Mouse (Mus musculus) gonadal fat pad, adult 2 months (tissue): Measurements from ENCODE around the gene Ccnl2. TPM values are rescaled to one million over a fixed set of nuclear protein-coding genes. Genes with fewer than 3 reads are reported as not detected.
A peak's percentile ranks its signal among the peaks of the same experiment; 100 is the strongest.

Source experiments
- DNase-seq: peaks from one replicate; pipeline ENCODE4 v3.0.0-alpha.2; 2012; ENCODE audit warnings: low read depth
- polyA plus RNA-seq: library from polyadenylated mRNA; depleted of rRNA; stranded (reverse); fragments of >200 nt; gene quantifications from 2 replicates; pipeline ENCODE4 v1.2.3, GENCODE M21; 2012

Ccnl2 gene
- polyA plus RNA-seq, 1 experiment: 69.3 TPM

- no peak for DNase-seq
Observed at GRCm38 (mm10) chr4:155790021-155790489, 22.2 kb upstream of the Ccnl2 start, which contains the start of gene Ankrd65. Gene Ankrd65, plus strand, starts transcription at chr4:155790439.

- peak; percentile 66 for DNase-seq
Observed at GRCm38 (mm10) chr4:155790650-155791161, 21.6 kb upstream of the Ccnl2 start.

DNA sequence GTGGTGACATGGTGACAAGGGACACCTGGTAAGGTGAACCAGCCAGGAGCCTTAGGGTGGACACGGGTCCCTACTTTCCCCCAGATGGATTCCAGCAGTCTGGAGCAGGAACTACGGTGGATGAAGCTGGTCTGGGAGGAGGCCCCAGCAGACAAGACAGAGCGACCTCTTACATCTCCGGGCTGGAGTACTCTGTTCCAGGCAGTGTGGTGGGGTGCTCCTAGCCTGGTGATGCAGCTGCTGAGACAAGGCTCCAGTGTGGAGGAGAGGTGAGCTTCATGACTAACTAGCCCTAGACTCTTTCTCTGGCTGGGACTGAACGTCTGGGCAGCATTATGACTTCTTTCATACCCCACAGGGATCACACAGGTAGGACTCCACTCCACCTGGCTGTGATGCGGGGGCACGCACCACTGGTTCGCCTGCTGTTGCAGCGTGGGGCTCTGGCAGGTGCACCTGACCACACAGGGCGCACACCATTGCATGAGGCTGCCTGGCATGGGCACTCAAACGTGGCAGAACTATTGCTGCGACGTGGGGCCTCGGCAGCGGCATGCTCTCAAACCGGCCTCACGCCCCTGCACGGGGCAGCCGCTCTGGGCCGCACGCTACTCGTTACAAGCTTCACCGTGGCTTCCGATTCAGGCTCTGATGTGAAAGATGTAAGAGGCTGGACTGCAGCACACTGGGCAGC, 20.9 kb upstream of the Ccnl2 start:
- DNase-seq: no peak

DNA sequence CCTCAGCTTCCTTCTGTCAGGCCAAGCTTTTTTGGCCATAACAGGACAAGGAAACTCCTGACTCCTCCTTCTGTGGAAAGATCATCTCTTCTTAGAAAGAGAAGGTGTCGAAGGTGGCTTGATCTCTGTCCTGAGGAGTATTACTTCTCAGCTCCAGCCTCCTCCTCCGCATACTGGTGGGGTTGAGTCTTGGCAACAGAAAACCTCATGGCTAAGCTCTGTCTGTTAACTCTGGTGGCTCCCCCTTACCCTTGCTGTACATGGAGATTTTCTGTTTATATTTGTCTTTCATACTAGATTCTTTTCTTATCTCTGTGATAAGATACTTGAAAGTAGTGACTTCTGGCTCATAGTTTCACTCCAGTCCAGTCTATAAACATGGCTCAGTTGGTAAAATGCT, 18.6 kb upstream of the Ccnl2 start:
- DNase-seq: no peak

GRCm38 (mm10) chr4:155802075-155802474, 10.2 kb upstream of the Ccnl2 start:
- DNase-seq: no peak

DNA sequence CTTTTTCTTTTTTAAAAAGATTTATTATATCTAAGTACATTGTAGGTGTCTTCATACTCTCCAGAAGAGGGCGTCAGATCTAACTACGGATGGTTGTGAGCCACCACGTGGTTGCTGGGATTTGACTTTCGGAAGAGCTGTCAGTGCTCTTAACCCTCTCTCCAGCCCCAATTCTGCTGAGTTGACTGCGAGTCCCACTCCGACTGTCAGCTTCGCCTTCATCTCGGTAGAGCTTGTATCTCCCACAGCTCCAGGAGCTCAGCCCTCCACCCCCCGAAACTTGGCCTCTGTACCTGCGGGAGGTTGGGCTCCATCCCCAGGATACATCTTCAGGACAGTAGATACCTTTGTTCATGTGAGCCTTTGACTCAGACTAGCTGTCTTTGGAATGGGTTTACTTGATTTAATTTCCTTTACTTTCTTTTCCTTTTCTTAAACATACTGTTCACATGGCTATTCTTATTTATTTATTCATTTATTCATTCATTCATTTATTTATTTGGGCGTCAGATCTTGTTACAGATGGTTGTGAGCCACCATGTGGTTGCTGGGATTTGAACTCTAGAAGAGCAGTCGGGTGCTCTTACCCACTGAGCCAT, 9.4 kb upstream of the Ccnl2 start, which contains the start of gene Mrpl20:
Gene Mrpl20, plus strand, starts transcription at position 138 of the 599 bp plus-strand sequence.
- DNase-seq: no peak

GRCm38 (mm10) chr4:155803340-155804041, 8.8 kb upstream of the Ccnl2 start:
- DNase-seq: no peak

- no peak for DNase-seq
Observed at GRCm38 (mm10) chr4:155807841-155808240, 4.4 kb upstream of the Ccnl2 start.

- no peak for DNase-seq
Observed at GRCm38 (mm10) chr4:155812665-155813181, 434 bp downstream of the Ccnl2 start.

- DNase-seq: no peak
Observed at GRCm38 (mm10) chr4:155817533-155817932, 5.2 kb downstream of the Ccnl2 start.

DNA sequence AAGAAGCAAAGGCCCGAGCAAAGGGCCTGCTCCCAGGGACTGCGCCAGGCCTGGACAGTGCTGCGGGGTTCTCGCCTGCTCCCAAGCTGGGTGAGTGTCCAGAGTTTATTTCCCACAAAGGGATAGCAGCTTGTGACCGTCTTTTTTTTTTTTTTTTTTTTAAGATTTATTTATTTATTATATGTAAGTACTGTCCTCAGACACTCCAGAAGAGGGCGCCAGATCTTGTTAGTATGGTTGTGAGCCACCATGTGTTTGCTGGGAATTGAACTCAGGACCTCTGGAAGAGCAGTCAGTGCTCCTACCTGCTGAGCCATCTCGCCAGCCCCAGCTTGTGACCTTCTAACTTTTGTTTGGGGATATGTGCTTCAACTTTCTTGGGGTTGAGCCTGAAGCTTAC, 8.7 kb downstream of the Ccnl2 start:
- DNase-seq: no peak

- no peak for DNase-seq
Observed at GRCm38 (mm10) chr4:155823443-155823842, 11.2 kb downstream of the Ccnl2 start.

DNA sequence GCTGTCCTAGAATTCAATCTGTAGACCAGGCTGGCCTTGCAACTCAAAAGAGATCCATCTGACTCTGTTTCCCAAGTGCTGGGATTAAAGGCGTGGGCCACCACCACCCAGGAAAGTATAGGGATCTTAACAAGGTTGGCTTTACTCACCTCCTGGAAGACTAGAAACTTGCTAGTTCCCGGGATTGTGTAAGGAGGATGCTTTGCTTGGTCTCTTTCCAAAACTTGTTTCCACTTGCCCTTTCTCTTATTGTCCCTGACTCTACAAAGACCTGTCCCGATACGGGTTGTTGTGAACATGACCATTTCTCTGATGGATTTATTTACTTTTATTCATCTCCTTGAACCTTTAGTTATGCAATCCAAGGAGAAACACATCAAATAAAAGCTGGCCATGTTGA, 17.6 kb downstream of the Ccnl2 start:
- DNase-seq: peak; percentile 97

- no peak for DNase-seq
Observed at GRCm38 (mm10) chr4:155830596-155830995, 18.3 kb downstream of the Ccnl2 start.

GRCm38 (mm10) chr4:155831205-155831766, 19.0 kb downstream of the Ccnl2 start, which contains the start of gene Aurkaip1:
Gene Aurkaip1, plus strand, starts transcription at chr4:155831272.
- peak; percentile 44 for DNase-seq

DNA sequence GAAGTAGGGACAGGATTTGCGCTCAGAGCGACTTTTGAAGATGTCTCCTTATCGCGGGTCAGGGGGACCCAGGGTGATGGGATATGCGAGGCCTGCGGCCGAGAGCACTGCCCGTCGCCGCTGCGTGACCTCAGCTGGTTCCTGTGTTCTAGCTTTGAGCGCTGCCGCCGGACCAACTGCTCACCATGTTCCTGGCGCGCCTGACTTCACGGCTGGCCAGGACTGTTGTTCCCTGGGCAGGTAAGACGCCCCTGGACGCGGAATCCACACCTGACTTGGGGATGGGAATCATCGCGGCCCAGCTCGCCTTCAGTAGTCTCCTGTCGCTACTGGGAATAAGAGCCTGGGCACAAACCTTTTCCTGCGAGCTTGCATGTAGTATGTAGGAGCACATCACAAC, 19.5 kb downstream of the Ccnl2 start:
- no peak for DNase-seq

DNA sequence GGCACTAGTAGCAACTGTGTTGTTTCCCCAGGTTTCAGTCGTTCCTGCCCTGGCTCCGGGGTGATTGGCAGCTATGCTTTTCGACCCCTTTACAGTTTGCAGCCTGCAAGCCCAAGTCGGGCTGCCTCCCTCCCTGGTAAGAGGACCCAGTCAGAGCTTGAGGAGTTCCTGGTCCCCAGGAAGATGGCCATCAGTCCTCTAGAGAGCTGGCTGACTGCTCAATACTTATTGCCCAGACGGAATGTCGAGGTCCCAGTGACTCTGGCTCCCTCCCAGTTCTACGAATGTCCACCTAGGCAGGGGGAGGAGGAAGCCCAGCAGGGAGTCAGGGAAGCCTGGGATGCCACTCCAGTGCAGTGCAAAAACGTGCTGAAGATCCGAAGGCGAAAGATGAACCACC, 20.0 kb downstream of the Ccnl2 start:
- DNase-seq: no peak

DNA sequence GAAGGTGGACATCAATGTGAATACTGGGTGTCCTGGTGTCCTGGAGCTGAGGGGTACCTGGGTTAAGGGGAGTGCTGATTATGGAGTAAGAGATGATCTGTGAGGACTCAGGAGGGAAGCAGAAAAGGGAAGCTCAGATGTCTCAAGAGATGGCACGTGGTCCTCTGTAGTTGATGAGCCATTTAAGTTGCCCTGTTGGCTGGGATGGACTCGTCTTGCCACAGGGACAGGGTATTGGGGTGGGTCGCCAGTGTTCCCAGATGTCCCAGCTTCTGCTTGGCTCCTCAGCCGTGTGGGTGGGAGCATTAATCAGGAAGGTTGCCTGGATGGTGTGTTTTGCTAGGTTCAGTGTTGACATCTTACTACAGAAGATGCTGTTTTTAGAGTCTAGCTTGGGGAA, 20.9 kb downstream of the Ccnl2 start:
- DNase-seq: no peak

GRCm38 (mm10) chr4:155833836-155834235, 21.5 kb downstream of the Ccnl2 start:
- no peak for DNase-seq

DNA sequence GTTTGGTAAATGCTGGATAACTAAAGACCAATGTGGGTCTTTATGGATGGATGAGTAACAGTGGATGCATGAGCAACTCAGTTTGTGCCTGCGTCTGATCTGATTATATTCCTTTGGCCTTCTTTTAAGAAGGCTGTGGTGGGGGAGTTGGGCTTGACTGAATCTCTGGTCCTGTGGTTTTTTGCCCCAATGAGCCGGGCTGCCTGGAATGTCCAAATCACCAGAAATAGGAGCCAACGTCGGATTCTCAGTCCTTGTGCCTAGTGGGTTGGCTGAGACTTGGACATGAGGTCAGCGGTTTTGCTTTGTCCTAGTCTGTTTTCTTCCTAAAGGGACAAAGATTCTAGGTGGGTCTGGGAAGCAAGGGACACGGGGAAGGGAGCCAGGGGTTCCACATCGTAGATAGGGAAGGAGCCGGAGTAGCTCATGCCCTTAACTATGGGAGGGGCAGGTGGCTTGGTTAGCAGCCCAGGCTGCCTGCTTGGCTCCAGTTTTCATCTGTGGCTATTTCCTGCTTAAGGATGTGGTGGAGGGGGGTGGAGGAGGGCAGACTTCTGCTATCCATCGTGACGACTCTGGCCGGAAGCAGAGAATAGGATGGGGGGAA, 25.2 kb downstream of the Ccnl2 start:
- no peak for DNase-seq
